Mouse (Mus musculus) CD4-positive helper T cell, adult 2 months (primary cell): ENCODE measurements around the gene Taf10.
"Not testable (repeated sequence)": the region's sequence is repeated elsewhere in the genome, so short reads cannot be mapped to it uniquely, and the experiment has no call there.

Source experiments
- DNase-seq: peaks from one replicate; pipeline ENCODE4 v3.0.0-alpha.2; 2012; ENCODE audit warnings: low read depth, missing footprints, low spot score

The Taf10 gene

GRCm38 (mm10) chr7:105753281-105753680 lies 9.1 kb upstream of the Taf10 start:
- no peak for DNase-seq

- no peak for DNase-seq
Observed at GRCm38 (mm10) chr7:105752716-105753115, 8.6 kb upstream of the Taf10 start.

GRCm38 (mm10) chr7:105751491-105752433 lies 7.6 kb upstream of the Taf10 start, which contains the start of gene Tpp1:
Gene Tpp1, minus strand, starts transcription at chr7:105752235.
- DNase-seq = peak; percentile 94

GRCm38 (mm10) chr7:105747776-105748175 lies 3.6 kb upstream of the Taf10 start:
- no peak for DNase-seq

GRCm38 (mm10) chr7:105743246-105743925 lies 775 bp downstream of the Taf10 start:
- not testable (repeated sequence) for DNase-seq

GRCm38 (mm10) chr7:105742539-105743215 lies 1.5 kb downstream of the Taf10 start:
- not testable (repeated sequence) for DNase-seq

- DNase-seq = no peak
Observed at GRCm38 (mm10) chr7:105741978-105742377, 2.2 kb downstream of the Taf10 start.

GRCm38 (mm10) chr7:105740851-105741250 lies 3.3 kb downstream of the Taf10 start:
- DNase-seq = no peak

GRCm38 (mm10) chr7:105740089-105740795 lies 3.9 kb downstream of the Taf10 start:
- no peak for DNase-seq

- peak; percentile 17 for DNase-seq
Observed at GRCm38 (mm10) chr7:105738948-105739347, 5.2 kb downstream of the Taf10 start.

- no peak for DNase-seq
Observed at GRCm38 (mm10) chr7:105738286-105738685, 5.9 kb downstream of the Taf10 start.

- DNase-seq = no peak
Observed at GRCm38 (mm10) chr7:105737648-105738047, 6.5 kb downstream of the Taf10 start.

GRCm38 (mm10) chr7:105736911-105737521 lies 7.1 kb downstream of the Taf10 start, which contains the start of gene Rrp8:
Gene Rrp8, minus strand, starts transcription at chr7:105737385.
- DNase-seq = peak; percentile 54

GRCm38 (mm10) chr7:105736264-105736901 lies 7.8 kb downstream of the Taf10 start, which contains the start of gene Ilk:
Gene Ilk, plus strand, starts transcription at chr7:105736592.
- peak; percentile 90 for DNase-seq

GRCm38 (mm10) chr7:105735464-105735863 lies 8.7 kb downstream of the Taf10 start:
- DNase-seq = peak; percentile 19

GRCm38 (mm10) chr7:105734826-105735225 lies 9.3 kb downstream of the Taf10 start:
- no peak for DNase-seq

- DNase-seq = no peak
Observed at GRCm38 (mm10) chr7:105733836-105734235, 10.3 kb downstream of the Taf10 start.

GRCm38 (mm10) chr7:105728701-105729428 lies 15.3 kb downstream of the Taf10 start:
- no peak for DNase-seq

- DNase-seq = no peak
Observed at GRCm38 (mm10) chr7:105726980-105727325, 17.2 kb downstream of the Taf10 start.
